Mouse (Mus musculus) erythroblast, embryonic 14.5 days (primary cell): ENCODE results near the gene Rgs9. TPM values are rescaled to one million over a fixed set of nuclear protein-coding genes. Genes with fewer than 3 reads are reported as not detected.

Source experiments
- H3K27me3 ChIP-seq: 2 replicates; pipeline ENCODE4 v1.6.1; 2012; ENCODE audit warnings: inconsistent platforms; ENCODE audit not compliant: control insufficient read depth
- H3K36me3 ChIP-seq: 2 replicates; pipeline ENCODE4 v1.6.1; 2012; ENCODE audit warnings: mild to moderate bottlenecking, inconsistent platforms; ENCODE audit not compliant: control insufficient read depth
- H3K4me1 ChIP-seq: 2 replicates; pipeline ENCODE4 v1.6.1; 2012; ENCODE audit warnings: inconsistent platforms; ENCODE audit not compliant: control insufficient read depth
- H3K4me3 ChIP-seq: replicated peaks from 2 replicates; pipeline ENCODE3; 2012; ENCODE audit warnings: moderate library complexity, mild to moderate bottlenecking, inconsistent platforms
- H3K9me3 ChIP-seq: 2 replicates; pipeline ENCODE4 v1.6.1; 2012; ENCODE audit warnings: low read length, inconsistent platforms, mixed read lengths; ENCODE audit not compliant: control insufficient read depth
- GATA1 ChIP-seq: IDR thresholded peaks from 2 replicates; pipeline ENCODE4 v1.6.1; 2012; ENCODE audit warnings: low read length, inconsistent platforms, mixed read lengths
- TAL1 ChIP-seq: IDR thresholded peaks from 3 replicates; pipeline ENCODE4 v1.6.1; 2012; ENCODE audit warnings: low read length, inconsistent platforms, mixed read lengths
- polyA plus RNA-seq: library from polyadenylated mRNA; stranded (reverse); fragments of >175 nt; gene quantifications from 2 replicates; pipeline ENCODE4 v1.2.3, GENCODE M21; 2012

Gene Rgs9
- polyA plus RNA-seq, 1 experiment, result not detected

GRCm38 (mm10) chr11:109332722-109333121 is 34.8 kb upstream of the Rgs9 start:
- H3K4me1 ChIP-seq, result peaks cover 15% of the 10 kb centered on the region
- no peak for TF ChIP-seq GATA1
- no peak for TF ChIP-seq TAL1
- no peaks in the 10 kb centered on the region for H3K9me3 ChIP-seq
- no peaks in the 10 kb centered on the region for H3K27me3 ChIP-seq
- H3K4me3 ChIP-seq, result no peak overlapping the region
- H3K36me3 ChIP-seq, result no peaks in the 10 kb centered on the region

- no peak for TF ChIP-seq TAL1
- TF ChIP-seq GATA1, result no peak
- peaks cover 13% of the 10 kb centered on the region for H3K4me1 ChIP-seq
These were observed 33.5 kb upstream of the Rgs9 start for GRCm38 (mm10) chr11:109331424-109331824.

GRCm38 (mm10) chr11:109330706-109331393 is 32.9 kb upstream of the Rgs9 start:
- TF ChIP-seq TAL1, result no peak
- TF ChIP-seq GATA1, result no peak
- H3K36me3 ChIP-seq, result no peaks in the 10 kb centered on the region
- no peaks in the 10 kb centered on the region for H3K27me3 ChIP-seq
- peaks cover 13% of the 10 kb centered on the region for H3K4me1 ChIP-seq
- peak overlapping the region; percentile 62 for H3K4me3 ChIP-seq
- H3K9me3 ChIP-seq, result no peaks in the 10 kb centered on the region

More at GRCm38 (mm10) chr11:109331424-109331824, 33.5 kb upstream of the Rgs9 start:
- no peaks in the 10 kb centered on the region for H3K36me3 ChIP-seq
- H3K9me3 ChIP-seq, result no peaks in the 10 kb centered on the region
- peak overlapping the region; percentile 62 for H3K4me3 ChIP-seq
- H3K27me3 ChIP-seq, result no peaks in the 10 kb centered on the region

- Histone ChIP-seq H3K27me3 (no peaks in the 10 kb centered on the region), H3K4me1 (peaks cover 13% of the 10 kb centered on the region), H3K36me3 (no peaks in the 10 kb centered on the region), H3K4me3 (no peak overlapping the region), H3K9me3 (no peaks in the 10 kb centered on the region)
- no peak for TF ChIP-seq TAL1
- TF ChIP-seq GATA1, result no peak
These were observed 31.4 kb upstream of the Rgs9 start for GRCm38 (mm10) chr11:109329331-109329730.

GRCm38 (mm10) chr11:109327952-109328351 is 30.0 kb upstream of the Rgs9 start:
- H3K4me3 ChIP-seq, result no peak overlapping the region
- H3K27me3 ChIP-seq, result no peaks in the 10 kb centered on the region
- TF ChIP-seq GATA1, result no peak
- TF ChIP-seq TAL1, result no peak
- no peaks in the 10 kb centered on the region for H3K36me3 ChIP-seq
- H3K9me3 ChIP-seq, result no peaks in the 10 kb centered on the region
- peaks cover 13% of the 10 kb centered on the region for H3K4me1 ChIP-seq

- H3K4me1 ChIP-seq, result peaks cover 13% of the 10 kb centered on the region
- H3K9me3 ChIP-seq, result no peaks in the 10 kb centered on the region
- no peaks in the 10 kb centered on the region for H3K27me3 ChIP-seq
- H3K36me3 ChIP-seq, result no peaks in the 10 kb centered on the region
- no peak overlapping the region for H3K4me3 ChIP-seq
- TF ChIP-seq GATA1 (no peak), TAL1 (no peak)
These were observed 29.5 kb upstream of the Rgs9 start for GRCm38 (mm10) chr11:109327381-109327780.

- H3K4me1 ChIP-seq, result peaks cover 5% of the 10 kb centered on the region
- H3K9me3 ChIP-seq, result peaks cover 2% of the 10 kb centered on the region; the same call in 1 of the 2 replicates
- TF ChIP-seq TAL1, result no peak
- H3K4me3 ChIP-seq, result no peak overlapping the region
- H3K36me3 ChIP-seq, result no peaks in the 10 kb centered on the region
- H3K27me3 ChIP-seq, result no peaks in the 10 kb centered on the region
These were observed 28.3 kb upstream of the Rgs9 start for GRCm38 (mm10) chr11:109326270-109326669.

GRCm38 (mm10) chr11:109320361-109320933 is 22.5 kb upstream of the Rgs9 start:
- Histone ChIP-seq H3K4me3 (no peak overlapping the region), H3K36me3 (no peaks in the 10 kb centered on the region), H3K9me3 (peaks cover 2% of the 10 kb centered on the region; the same call in 1 of the 2 replicates), H3K27me3 (0 out of 2 replicates have a peak, but pooled peaks cover 1% of the 10 kb centered on the region), H3K4me1 (no peaks in the 10 kb centered on the region)
- TF ChIP-seq TAL1 (no peak), GATA1 (no peak)

GRCm38 (mm10) chr11:109319946-109320345 is 22.0 kb upstream of the Rgs9 start:
- Histone ChIP-seq H3K4me3 (no peak overlapping the region), H3K4me1 (no peaks in the 10 kb centered on the region), H3K27me3 (0 out of 2 replicates have a peak, but pooled peaks cover 2% of the 10 kb centered on the region), H3K36me3 (no peaks in the 10 kb centered on the region), H3K9me3 (peaks cover 2% of the 10 kb centered on the region; the same call in 1 of the 2 replicates)
- TF ChIP-seq TAL1 (no peak), GATA1 (no peak)
